ENCODE assay signal across 15 mouse cellular contexts in genomic region chr10:63027376-63028161, GRCm38 (mm10). TPM values are rescaled to one million over a fixed set of nuclear protein-coding genes. Genes with fewer than 3 reads are reported as not detected.
A peak's percentile ranks its signal among the peaks of the same experiment; 100 is the strongest.
DNase-seq lines count a peak whose midpoint lies in the region; ATAC-seq lines count a peak whose summit lies in the region.
"Had no signal": no experiment of that assay in that cellular context is flagged by ENCODE, and none has a peak within 500 bp of the region (broad histone marks: within the 10 kb centered on the region; RNA-seq: fewer than 3 reads in every experiment).

No protein-coding gene starts in this region.

- no peaks in the 10 kb centered on the region for H3K27me3 ChIP-seq in forebrain, embryonic 14.5 days (replicated peaks; ENCODE audit: control insufficient read depth, insufficient read depth, low read length)
- no peaks in the 10 kb centered on the region for H3K27me3 ChIP-seq in hindbrain, embryonic 16.5 days (replicated peaks; ENCODE audit: control insufficient read depth, insufficient read depth, low read length)
- no peaks in the 10 kb centered on the region for H3K27me3 ChIP-seq in neural tube, embryonic 12.5 days (replicated peaks)
- H3K27me3 ChIP-seq: CH12.LX; embryonic facial prominence, embryonic 12.5 days; heart, embryonic 15.5 days had no signal

- ATAC-seq in forebrain, embryonic 14.5 days: no peak
- ATAC-seq in hindbrain, embryonic 16.5 days: no peak
- ATAC-seq in neural tube, embryonic 12.5 days (ENCODE audit: low FRiP score, low read depth): no peak
- no peak for ATAC-seq in erythroid progenitor cell, adult 5-6 weeks (replicated peaks; ENCODE audit: low FRiP score, poor library complexity, severe bottlenecking)
- ATAC-seq in megakaryocyte, adult 5-6 weeks (ENCODE audit: poor library complexity, severe bottlenecking): no peak

- no peak overlapping the region for H3K4me2 ChIP-seq in forebrain, embryonic 14.5 days (ENCODE audit: low read length)
- no peak overlapping the region for H3K4me2 ChIP-seq in hindbrain, embryonic 16.5 days (ENCODE audit: low read length)
- H3K4me2 ChIP-seq in neural tube, embryonic 12.5 days (replicated peaks): 0 out of 2 replicates have a peak overlapping the region, but pooled peaks have one; percentile 43
- H3K4me2 ChIP-seq: embryonic facial prominence, embryonic 12.5 days; heart, embryonic 15.5 days; lung, embryonic 14.5 days had no signal

- no peak overlapping the region for H3K9ac ChIP-seq in forebrain, embryonic 14.5 days (ENCODE audit: low read length)
- H3K9ac ChIP-seq in hindbrain, embryonic 16.5 days (ENCODE audit: low read depth, low read length): no peak overlapping the region
- no peak overlapping the region for H3K9ac ChIP-seq in neural tube, embryonic 12.5 days
- H3K9ac ChIP-seq: embryonic facial prominence, embryonic 12.5 days; heart, embryonic 15.5 days; lung, embryonic 14.5 days had no signal

- H3K4me1 ChIP-seq in forebrain, embryonic 14.5 days (ENCODE audit: control insufficient read depth, insufficient read depth, low read length): peaks cover 23% of the 10 kb centered on the region
- H3K4me1 ChIP-seq in hindbrain, embryonic 16.5 days (ENCODE audit: control insufficient read depth, insufficient read depth, low read depth, low read length): peaks cover 12% of the 10 kb centered on the region
- peaks cover 30% of the 10 kb centered on the region for H3K4me1 ChIP-seq in neural tube, embryonic 12.5 days

- 91% methylated on average over 10 of the region's 10 CpGs for WGBS in forebrain, embryonic 14.5 days
- whole genome bisulfite sequencing in hindbrain, embryonic 16.5 days: 86% methylated on average over 10 of the region's 10 CpGs
- WGBS in neural tube, embryonic 12.5 days: 88% methylated on average over 10 of the region's 10 CpGs

- no peaks in the 10 kb centered on the region for H3K9me3 ChIP-seq in forebrain, embryonic 14.5 days (replicated peaks; ENCODE audit: control insufficient read depth, low read length)
- H3K9me3 ChIP-seq in hindbrain, embryonic 16.5 days (ENCODE audit: control insufficient read depth, low read length): no peaks in the 10 kb centered on the region
- no peaks in the 10 kb centered on the region for H3K9me3 ChIP-seq in neural tube, embryonic 12.5 days
- H3K9me3 ChIP-seq: embryonic facial prominence, embryonic 12.5 days; heart, embryonic 15.5 days had no signal

- H3K4me3 ChIP-seq in forebrain, embryonic 14.5 days (ENCODE audit: low read depth, low read length): no peak overlapping the region
- H3K4me3 ChIP-seq in hindbrain, embryonic 16.5 days (ENCODE audit: low read length): no peak overlapping the region
- H3K4me3 ChIP-seq in neural tube, embryonic 12.5 days: no peak overlapping the region
- H3K4me3 ChIP-seq: embryonic facial prominence, embryonic 12.5 days; heart, embryonic 15.5 days; layer of hippocampus, adult 2 months had no signal

- peak; percentile 58 to 72 for DNase-seq in adrenal gland, postnatal 36 days
- DNase-seq in forebrain, embryonic 14.5 days (ENCODE audit: low spot score): no peak
- DNase-seq in layer of hippocampus, adult 9-11 months: no peak
- DNase-seq: cerebellum, postnatal 10 days; liver; lung, embryonic 14.5 days had no signal

- H3K36me3 ChIP-seq in forebrain, embryonic 14.5 days (ENCODE audit: control insufficient read depth, insufficient read depth, low read length): no peaks in the 10 kb centered on the region
- H3K36me3 ChIP-seq in hindbrain, embryonic 16.5 days (ENCODE audit: control insufficient read depth, insufficient read depth, low read length): no peaks in the 10 kb centered on the region
- H3K36me3 ChIP-seq in neural tube, embryonic 12.5 days: no peaks in the 10 kb centered on the region
- H3K36me3 ChIP-seq: embryonic facial prominence, embryonic 12.5 days; heart, embryonic 15.5 days had no signal

- H3K27ac ChIP-seq in forebrain, embryonic 14.5 days (ENCODE audit: low read depth, low read length): peak overlapping the region; percentile 100
- H3K27ac ChIP-seq in hindbrain, embryonic 16.5 days (ENCODE audit: low read depth, low read length): peak overlapping the region; percentile 100
- peak overlapping the region; percentile 82; the same call in 1 of the 2 replicates for H3K27ac ChIP-seq in neural tube, embryonic 12.5 days
- H3K27ac ChIP-seq: heart, embryonic 15.5 days had no signal

RNA-seq across cellular contexts. Expression of gene Pbld2, which starts 3.5 kb away (rescaled TPM):
- 1 to 10 TPM; 4.0 to 5.3 TPM for total RNA-seq in adrenal gland, postnatal 36 days (2021)
- polyA plus RNA-seq in forebrain, embryonic 14.5 days (2014; fragmentation: Nextera tagmentation; extraction: Ambion mirVana): 0.85 and 1.1 TPM in 2 replicates
- 0.68 and 0.94 TPM in 2 replicates for polyA plus RNA-seq in hindbrain, embryonic 16.5 days (2015; fragmentation: Nextera tagmentation; extraction: Ambion mirVana)
- 0.73 and 0.80 TPM in 2 replicates for polyA plus RNA-seq in neural tube, embryonic 12.5 days (2016; fragmentation: Nextera tagmentation; extraction: Ambion mirVana)
- total RNA-seq in erythroid progenitor cell, adult 5-6 weeks (2015; ENCODE audit: low replicate concordance): not detected in 2 replicates
- not detected in 2 replicates for total RNA-seq in erythroid progenitor cell, adult 5-6 weeks (2017; ENCODE audit: low replicate concordance)
- total RNA-seq in megakaryocyte, adult 5-6 weeks (2015): not detected in 2 replicates
- not detected in 2 replicates for total RNA-seq in megakaryocyte, adult 5-6 weeks (2017)
- total RNA-seq: megakaryocyte progenitor cell, adult 5-6 weeks had no signal

RNA-seq across cellular contexts. Expression of gene Hnrnph3, which starts 3.6 kb away (rescaled TPM):
- 10 to 100 TPM; 39.1 to 54.9 TPM for total RNA-seq in adrenal gland, postnatal 36 days (2021)
- 81.2 and 90.8 TPM in 2 replicates for polyA plus RNA-seq in forebrain, embryonic 14.5 days (2014; fragmentation: Nextera tagmentation; extraction: Ambion mirVana)
- 114 and 121 TPM in 2 replicates for polyA plus RNA-seq in hindbrain, embryonic 16.5 days (2015; fragmentation: Nextera tagmentation; extraction: Ambion mirVana)
- polyA plus RNA-seq in neural tube, embryonic 12.5 days (2016; fragmentation: Nextera tagmentation; extraction: Ambion mirVana): 232 and 247 TPM in 2 replicates
- 28.9 and 56.2 TPM in 2 replicates for total RNA-seq in erythroid progenitor cell, adult 5-6 weeks (2015; ENCODE audit: low replicate concordance)
- total RNA-seq in erythroid progenitor cell, adult 5-6 weeks (2017; ENCODE audit: low replicate concordance): 37.2 and 46.0 TPM in 2 replicates
- 23.4 and 28.8 TPM in 2 replicates for total RNA-seq in megakaryocyte, adult 5-6 weeks (2015)
- 31.2 and 34.4 TPM in 2 replicates for total RNA-seq in megakaryocyte, adult 5-6 weeks (2017)

RNA-seq across cellular contexts. Expression of gene Pbld1, which starts 32.4 kb away (rescaled TPM):
- 1 to 10 TPM; 2.3 to 4.4 TPM for total RNA-seq in adrenal gland, postnatal 36 days (2021)
- polyA plus RNA-seq in forebrain, embryonic 14.5 days (2014; fragmentation: Nextera tagmentation; extraction: Ambion mirVana): 0.36 and 0.37 TPM in 2 replicates
- 0.44 and 0.75 TPM in 2 replicates for polyA plus RNA-seq in hindbrain, embryonic 16.5 days (2015; fragmentation: Nextera tagmentation; extraction: Ambion mirVana)
- 1.2 and 1.3 TPM in 2 replicates for polyA plus RNA-seq in neural tube, embryonic 12.5 days (2016; fragmentation: Nextera tagmentation; extraction: Ambion mirVana)
- total RNA-seq in erythroid progenitor cell, adult 5-6 weeks (2015; ENCODE audit: low replicate concordance): not detected in 2 replicates
- 0.13 TPM in 1 of 2 replicates, not detected in the other for total RNA-seq in erythroid progenitor cell, adult 5-6 weeks (2017; ENCODE audit: low replicate concordance)
- 3.8 and 5.2 TPM in 2 replicates for total RNA-seq in megakaryocyte, adult 5-6 weeks (2015)
- total RNA-seq in megakaryocyte, adult 5-6 weeks (2017): 1.7 and 2.0 TPM in 2 replicates

RNA-seq across cellular contexts. Expression of gene Rufy2, which starts 47.5 kb away (rescaled TPM):
- 10 to 100 TPM; 13.2 to 18.8 TPM for total RNA-seq in adrenal gland, postnatal 36 days (2021)
- polyA plus RNA-seq in forebrain, embryonic 14.5 days (2014; fragmentation: Nextera tagmentation; extraction: Ambion mirVana): 38.6 and 47.9 TPM in 2 replicates
- 53.9 and 68.0 TPM in 2 replicates for polyA plus RNA-seq in hindbrain, embryonic 16.5 days (2015; fragmentation: Nextera tagmentation; extraction: Ambion mirVana)
- 36.3 and 39.1 TPM in 2 replicates for polyA plus RNA-seq in neural tube, embryonic 12.5 days (2016; fragmentation: Nextera tagmentation; extraction: Ambion mirVana)
- total RNA-seq in erythroid progenitor cell, adult 5-6 weeks (2015; ENCODE audit: low replicate concordance): 1.4 and 3.8 TPM in 2 replicates
- total RNA-seq in erythroid progenitor cell, adult 5-6 weeks (2017; ENCODE audit: low replicate concordance): 1.7 and 2.2 TPM in 2 replicates
- 6.6 and 7.0 TPM in 2 replicates for total RNA-seq in megakaryocyte, adult 5-6 weeks (2015)
- total RNA-seq in megakaryocyte, adult 5-6 weeks (2017): 4.8 and 5.5 TPM in 2 replicates

Comparison
In these comparisons a context has a peak if more than half of its experiments do, and no peak if none do; other contexts are left out.
1. DNase-seq: peak in adrenal gland, postnatal 36 days (2 of 2); none in forebrain, embryonic 14.5 days (single experiment) and layer of hippocampus, adult 9-11 months (single experiment).
2. RNA of gene Pbld2, which starts 3.5 kb away (total RNA-seq): 4.0 to 5.3 TPM in adrenal gland, postnatal 36 days; not detected in megakaryocyte, adult 5-6 weeks and not detected in erythroid progenitor cell, adult 5-6 weeks; every median in the first group is over 4 times any median in the second.
3. Peak in every context shown above with its lines, with median percentiles within 50 percentile points of each other: H3K27ac ChIP-seq.